Mouse (Mus musculus) heart, adult 2 months (tissue): ENCODE measurements around the gene Taf9.

Experiments
- CTCF ChIP-seq: fragments of 200-600 bp; IDR thresholded peaks from 2 replicates; pipeline ENCODE4 v1.8.1; 2022; ENCODE audit warnings: antibody characterized with exemption, mild to moderate bottlenecking, moderate library complexity
- POLR2A ChIP-seq: fragments of 200-500 bp; IDR thresholded peaks from 2 replicates; pipeline ENCODE4 v1.6.1; 2011; ENCODE audit warnings: mild to moderate bottlenecking, low read depth, low read length, control low read depth; ENCODE audit not compliant: insufficient read depth

GRCm38 (mm10) chr13:100651439-100652186 is at the start of gene Taf9:
- TF ChIP-seq POLR2A (no peak), CTCF (no peak)
